Mouse (Mus musculus): ENCODE results near the gene Pla2g5.

DNA sequence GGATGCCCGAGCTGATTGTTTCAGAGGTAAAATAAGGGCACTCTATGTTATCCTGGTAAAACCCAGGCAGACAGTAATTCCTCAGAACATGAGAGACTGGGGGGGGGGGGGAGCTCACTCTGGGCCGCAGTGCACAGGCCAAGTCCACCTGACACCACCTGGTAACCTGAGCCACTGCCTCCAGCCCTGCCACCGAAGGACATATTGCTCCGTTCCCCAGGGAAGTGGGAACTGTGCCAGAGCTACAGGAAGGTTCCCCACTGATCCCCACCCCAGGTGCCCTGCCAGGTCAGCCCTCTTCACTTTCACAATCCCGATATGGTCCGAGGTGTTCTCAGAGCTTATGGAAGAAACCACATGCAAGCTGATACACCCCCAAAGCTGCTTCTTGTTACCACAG is 29.4 kb upstream of the Pla2g5 start:
- TF ChIP-seq EP300 (IDR thresholded peaks at IDR 0.05; ENCODE audit: low read depth) (no peak), CTCF (IDR thresholded peaks at IDR 0.05; ENCODE audit: low read depth) (no peak)

All from liver, postnatal 0 days (tissue).